Mouse (Mus musculus) lung, embryonic 16.5 days (tissue): ENCODE data around the gene Dnah11. TPM values are rescaled to one million over a fixed set of nuclear protein-coding genes. Genes with fewer than 3 reads are reported as not detected.
A peak's percentile ranks its signal among the peaks of the same experiment; 100 is the strongest.

Experiments
- ATAC-seq: fragments of 200-750 bp; cut with Nextera tagmentation; 2 replicates; pipeline ENCODE4 v1.8.0; 2017; ENCODE audit warnings: low read depth, mild to moderate bottlenecking, moderate library complexity
- H3K27ac ChIP-seq: fragments of 300-500 bp; sonication (generic); 2 replicates; pipeline ENCODE4 v1.5.1; 2014; ENCODE audit warnings: mild to moderate bottlenecking, control low read depth, low read length
- H3K27me3 ChIP-seq: fragments of 300-500 bp; sonication (generic); 2 replicates; pipeline ENCODE4 v1.6.1; 2014; ENCODE audit warnings: low read depth, low read length, mixed read lengths; ENCODE audit not compliant: control insufficient read depth, insufficient read depth
- H3K36me3 ChIP-seq: fragments of 300-500 bp; sonication (generic); 2 replicates; pipeline ENCODE4 v1.6.1; 2014; ENCODE audit warnings: low read length; ENCODE audit not compliant: control insufficient read depth, insufficient read depth
- H3K4me1 ChIP-seq: fragments of 300-500 bp; sonication (generic); replicated peaks from 2 replicates; pipeline ENCODE4 v1.6.1; 2014; ENCODE audit warnings: low read length, mixed read lengths; ENCODE audit not compliant: control insufficient read depth, insufficient read depth
- H3K4me2 ChIP-seq: fragments of 300-500 bp; sonication (generic); 2 replicates; pipeline ENCODE4 v1.6.1; 2014; ENCODE audit warnings: low read depth, low read length, control low read depth
- H3K4me3 ChIP-seq: fragments of 300-500 bp; sonication (generic); 2 replicates; pipeline ENCODE4 v1.5.1; 2014; ENCODE audit warnings: mild to moderate bottlenecking, low read length, control low read depth
- H3K9ac ChIP-seq: fragments of 300-500 bp; sonication (generic); 2 replicates; pipeline ENCODE4 v1.6.1; 2014; ENCODE audit warnings: low read length, control low read depth
- H3K9me3 ChIP-seq: fragments of 300-500 bp; sonication (generic); 2 replicates; pipeline ENCODE4 v1.6.1; 2016; ENCODE audit warnings: low read length; ENCODE audit not compliant: control insufficient read depth
- WGBS: fragments of 180-500 bp; shearing (Covaris S2); extraction: QIAGEN DNeasy Blood & Tissue Kit; methylation state at CpG from one replicate; pipeline ENCODE4 v1.1.7; 2014; 5-methylcytosine and 5-hydroxymethylcytosine counted together
- polyA plus RNA-seq: library from polyadenylated mRNA; unstranded; fragments of >200 nt; fragmentation: Nextera tagmentation; extraction: Ambion mirVana; gene quantifications from 2 replicates; pipeline ENCODE4 v1.2.1, GENCODE M21; 2015

Gene Dnah11
- polyA plus RNA-seq, 1 experiment from 2014 or later: 1.1 TPM

- Histone ChIP-seq H3K36me3 (no peaks in the 10 kb centered on the region), H3K27ac (no peak overlapping the region), H3K4me2 (no peak overlapping the region), H3K9ac (no peak overlapping the region), H3K27me3 (no peaks in the 10 kb centered on the region), H3K9me3 (no peaks in the 10 kb centered on the region), H3K4me1 (no peaks in the 10 kb centered on the region), H3K4me3 (no peak overlapping the region)
- ATAC-seq: no peak
- 70% methylated on average over 4 of the region's 4 CpGs for WGBS
Measured at GRCm38 (mm10) chr12:118104520-118104919, 94.3 kb downstream of the Dnah11 start.

DNA sequence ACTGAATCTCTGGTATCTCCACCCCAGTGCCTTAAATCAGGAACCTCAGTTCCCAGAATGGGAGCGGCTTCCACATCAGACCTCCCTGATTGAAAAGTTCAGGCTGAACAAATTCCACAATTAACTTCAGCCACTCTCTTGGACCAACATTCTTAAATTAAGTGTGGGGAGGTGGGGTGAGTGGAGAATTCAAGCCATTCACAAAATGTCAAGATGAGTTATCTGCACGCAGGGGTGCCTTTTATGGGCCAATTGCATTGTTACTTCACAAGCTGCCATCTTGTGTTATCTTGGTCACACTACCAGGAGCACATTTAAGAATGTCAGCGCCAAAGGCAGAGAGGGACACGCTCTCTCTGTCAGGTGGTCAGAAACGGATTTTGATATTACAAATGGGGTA, 99.1 kb downstream of the Dnah11 start:
- H3K27me3 ChIP-seq: no peaks in the 10 kb centered on the region
- no peak for ATAC-seq
- no peak overlapping the region for H3K9ac ChIP-seq
- WGBS: 76% methylated on average over 5 of the region's 5 CpGs
- H3K4me1 ChIP-seq: no peaks in the 10 kb centered on the region
- no peaks in the 10 kb centered on the region for H3K36me3 ChIP-seq
- no peak overlapping the region for H3K4me2 ChIP-seq
- no peaks in the 10 kb centered on the region for H3K9me3 ChIP-seq
- no peak overlapping the region for H3K4me3 ChIP-seq
- no peak overlapping the region for H3K27ac ChIP-seq

GRCm38 (mm10) chr12:118098257-118098656, 100.6 kb downstream of the Dnah11 start:
- Histone ChIP-seq H3K27me3 (no peaks in the 10 kb centered on the region), H3K27ac (no peak overlapping the region), H3K4me2 (no peak overlapping the region), H3K4me3 (no peak overlapping the region), H3K9ac (no peak overlapping the region), H3K36me3 (no peaks in the 10 kb centered on the region), H3K9me3 (no peaks in the 10 kb centered on the region), H3K4me1 (no peaks in the 10 kb centered on the region)
- WGBS: 69% methylated on average over 3 of the region's 3 CpGs
- ATAC-seq: no peak

GRCm38 (mm10) chr12:118094946-118095345, 103.9 kb downstream of the Dnah11 start:
- Histone ChIP-seq H3K27ac (no peak overlapping the region), H3K4me1 (no peaks in the 10 kb centered on the region), H3K9me3 (no peaks in the 10 kb centered on the region), H3K4me3 (no peak overlapping the region), H3K4me2 (no peak overlapping the region), H3K9ac (no peak overlapping the region), H3K36me3 (no peaks in the 10 kb centered on the region), H3K27me3 (no peaks in the 10 kb centered on the region)
- 78% methylated on average over 4 of the region's 4 CpGs for WGBS
- no peak for ATAC-seq

DNA sequence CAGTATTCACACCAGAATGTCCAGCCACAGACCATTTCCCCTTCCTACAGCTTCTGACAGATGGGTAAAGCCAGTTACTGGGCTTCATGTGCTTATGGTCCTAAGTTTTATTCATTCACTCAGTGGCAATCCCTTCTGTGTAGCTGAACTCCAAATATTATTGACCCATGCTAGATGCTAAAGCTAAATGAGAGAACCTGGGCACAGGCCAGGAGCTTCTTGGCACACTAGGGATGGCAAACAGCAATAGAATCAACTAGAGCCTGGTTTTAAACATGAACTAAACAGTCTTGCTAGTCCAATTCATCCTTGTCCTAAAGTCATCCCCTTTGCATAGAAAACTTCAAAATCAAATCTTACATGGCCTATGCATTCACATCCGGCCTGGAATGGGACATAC, 113.6 kb downstream of the Dnah11 start:
- WGBS: 85% methylated on average over 1 of the region's 1 CpGs
- Histone ChIP-seq H3K9ac (no peak overlapping the region), H3K4me1 (no peaks in the 10 kb centered on the region), H3K27me3 (no peaks in the 10 kb centered on the region), H3K4me3 (no peak overlapping the region), H3K4me2 (no peak overlapping the region), H3K9me3 (no peaks in the 10 kb centered on the region), H3K36me3 (no peaks in the 10 kb centered on the region), H3K27ac (no peak overlapping the region)
- ATAC-seq: no peak

GRCm38 (mm10) chr12:118084806-118085205, 114.0 kb downstream of the Dnah11 start:
- H3K4me1 ChIP-seq: no peaks in the 10 kb centered on the region
- H3K9ac ChIP-seq: no peak overlapping the region
- no peaks in the 10 kb centered on the region for H3K27me3 ChIP-seq
- H3K4me3 ChIP-seq: no peak overlapping the region
- no peaks in the 10 kb centered on the region for H3K36me3 ChIP-seq
- whole genome bisulfite sequencing: 73% methylated on average over 3 of the region's 3 CpGs
- H3K4me2 ChIP-seq: no peak overlapping the region
- ATAC-seq: no peak
- no peaks in the 10 kb centered on the region for H3K9me3 ChIP-seq
- H3K27ac ChIP-seq: no peak overlapping the region

- WGBS: 44% methylated on average over 5 of the region's 5 CpGs
- no peaks in the 10 kb centered on the region for H3K36me3 ChIP-seq
- peak; percentile 56; the same call in 1 of the 2 replicates for ATAC-seq
- no peak overlapping the region for H3K4me2 ChIP-seq
- H3K27ac ChIP-seq: no peak overlapping the region
- H3K4me3 ChIP-seq: no peak overlapping the region
- no peaks in the 10 kb centered on the region for H3K9me3 ChIP-seq
- no peaks in the 10 kb centered on the region for H3K27me3 ChIP-seq
- H3K9ac ChIP-seq: no peak overlapping the region
- no peaks in the 10 kb centered on the region for H3K4me1 ChIP-seq
Measured at GRCm38 (mm10) chr12:118084134-118084533, 114.7 kb downstream of the Dnah11 start.

- Histone ChIP-seq H3K27ac (no peak overlapping the region), H3K4me1 (no peaks in the 10 kb centered on the region)
- ATAC-seq: no peak
Measured at GRCm38 (mm10) chr12:118080441-118080840, 118.4 kb downstream of the Dnah11 start.

GRCm38 (mm10) chr12:118078434-118078989, 120.3 kb downstream of the Dnah11 start:
- WGBS: 55% methylated on average over 9 of the region's 9 CpGs
- ATAC-seq: no peak
- no peaks in the 10 kb centered on the region for H3K4me1 ChIP-seq
- no peaks in the 10 kb centered on the region for H3K36me3 ChIP-seq
- H3K27me3 ChIP-seq: no peaks in the 10 kb centered on the region
- H3K4me3 ChIP-seq: no peak overlapping the region
- no peaks in the 10 kb centered on the region for H3K9me3 ChIP-seq
- no peak overlapping the region for H3K4me2 ChIP-seq
- H3K9ac ChIP-seq: no peak overlapping the region
- no peak overlapping the region for H3K27ac ChIP-seq

More at GRCm38 (mm10) chr12:118080441-118080840, 118.4 kb downstream of the Dnah11 start:
- H3K9me3 ChIP-seq: no peaks in the 10 kb centered on the region
- 85% methylated on average over 6 of the region's 6 CpGs for WGBS
- no peak overlapping the region for H3K4me3 ChIP-seq
- no peak overlapping the region for H3K4me2 ChIP-seq
- H3K36me3 ChIP-seq: no peaks in the 10 kb centered on the region
- H3K27me3 ChIP-seq: no peaks in the 10 kb centered on the region
- H3K9ac ChIP-seq: no peak overlapping the region

GRCm38 (mm10) chr12:118076802-118077201, 122.0 kb downstream of the Dnah11 start:
- Histone ChIP-seq H3K9me3 (no peaks in the 10 kb centered on the region), H3K27ac (no peak overlapping the region), H3K4me3 (no peak overlapping the region), H3K4me2 (no peak overlapping the region), H3K27me3 (no peaks in the 10 kb centered on the region), H3K9ac (no peak overlapping the region), H3K4me1 (no peaks in the 10 kb centered on the region), H3K36me3 (no peaks in the 10 kb centered on the region)
- 63% methylated on average over 3 of the region's 3 CpGs for WGBS
- no peak for ATAC-seq
